Mouse (Mus musculus) myocyte (in vitro differentiated cells): ENCODE data around the gene Trim67.

Source experiments
- MYOD1 ChIP-seq, 3 experiments: IDR thresholded peaks; one replicate each; pipeline ENCODE4 v1.6.1; 2011; ENCODE audit warnings: control low read depth in 2 of 3, low read depth in 2 of 3, mild to moderate bottlenecking in 2 of 3, moderate library complexity in 1 of 3; ENCODE audit not compliant: insufficient read length in 2 of 3, control insufficient read depth in 1 of 3
- MYOG ChIP-seq, 3 experiments: IDR thresholded peaks; one replicate each; pipeline ENCODE4 v1.6.1; 2011; ENCODE audit warnings: control low read depth in 2 of 3, low read depth in 2 of 3, mild to moderate bottlenecking in 2 of 3; ENCODE audit not compliant: insufficient read length in 2 of 3, control insufficient read depth in 1 of 3, insufficient read depth in 1 of 3
- POLR2A ChIP-seq: IDR thresholded peaks from one replicate; pipeline ENCODE4 v1.6.1; 2011; ENCODE audit warnings: low read depth, mild to moderate bottlenecking, control low read depth, moderate library complexity; ENCODE audit not compliant: insufficient read length
- POLR2AphosphoS2 ChIP-seq: IDR thresholded peaks from one replicate; pipeline ENCODE4 v1.6.1; 2011; ENCODE audit warnings: low read depth, control low read depth; ENCODE audit not compliant: insufficient read length
- REST ChIP-seq: IDR thresholded peaks from one replicate; pipeline ENCODE4 v1.6.1; 2011; ENCODE audit warnings: mild to moderate bottlenecking, control low read depth, moderate library complexity; ENCODE audit not compliant: insufficient read depth, insufficient read length
- SRF ChIP-seq: IDR thresholded peaks from one replicate; pipeline ENCODE4 v1.6.1; 2011; ENCODE audit warnings: low read depth; ENCODE audit not compliant: control insufficient read depth, insufficient read length
- TCF12 ChIP-seq: IDR thresholded peaks from one replicate; pipeline ENCODE4 v1.6.1; 2011; ENCODE audit warnings: mild to moderate bottlenecking, control low read depth; ENCODE audit not compliant: poor library complexity, insufficient read depth, severe bottlenecking
- USF1 ChIP-seq: IDR thresholded peaks from one replicate; pipeline ENCODE4 v1.6.1; 2011; ENCODE audit warnings: low read depth, mild to moderate bottlenecking, control low read depth, moderate library complexity

DNA sequence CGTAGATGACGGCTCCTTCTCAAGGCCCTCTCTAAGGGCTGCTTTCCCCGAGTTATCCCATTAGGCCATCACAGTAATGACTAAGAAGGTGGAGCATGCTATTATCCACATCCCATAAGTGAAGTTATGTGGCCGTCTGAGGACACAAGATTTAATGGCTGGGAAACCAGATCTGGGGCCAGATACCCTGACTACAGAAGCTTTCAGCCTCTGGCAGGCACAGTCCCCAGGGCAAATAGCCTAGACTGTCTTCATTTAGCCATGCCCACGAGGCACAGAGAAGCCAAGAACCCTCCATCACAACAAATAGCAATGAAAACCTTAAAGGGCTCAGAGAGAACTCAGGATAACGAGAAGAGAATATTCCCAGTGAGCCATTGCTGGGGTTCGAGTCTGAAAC lies 29.8 kb upstream of the Trim67 start:
- TF ChIP-seq USF1 (no peak), MYOG (IDR thresholded peaks at IDR 0.05; ENCODE audit: control insufficient read depth in 1 of 3, insufficient read depth in 1 of 3, insufficient read length in 2 of 3, low read depth in 2 of 3) (no peak), POLR2A (no peak), MYOD1 (IDR thresholded peaks at IDR 0.05; ENCODE audit: control insufficient read depth in 1 of 3, insufficient read length in 2 of 3, low read depth in 2 of 3) (no peak), POLR2AphosphoS2 (no peak), REST (no peak), SRF (no peak), TCF12 (no peak)
